Comparison of ENCODE assay signal across 33 mouse cellular contexts in genomic region chr13:98680470-98681060, GRCm38 (mm10). TPM values are rescaled to one million over a fixed set of nuclear protein-coding genes. Genes with fewer than 3 reads are reported as not detected.
DNase-seq lines count a peak whose midpoint lies in the region; ATAC-seq and TF ChIP-seq lines count a peak whose summit lies in the region.
"Had no signal": no experiment of that assay in that cellular context is flagged by ENCODE, and none has a peak within 500 bp of the region (broad histone marks: within the 10 kb centered on the region; RNA-seq: fewer than 3 reads in every experiment).

No protein-coding gene starts in this region.

- H3K4me2 ChIP-seq in kidney, embryonic 15.5 days: no peak overlapping the region
- no peak overlapping the region for H3K4me2 ChIP-seq in lung, postnatal 0 days (replicated peaks; ENCODE audit: low read depth, low read length)
- no peak overlapping the region for H3K4me2 ChIP-seq in stomach, embryonic 16.5 days (ENCODE audit: low read depth, low read length)
- H3K4me2 ChIP-seq in hindbrain, embryonic 11.5 days (replicated peaks; ENCODE audit: low read depth, low read length): no peak overlapping the region
- H3K4me2 ChIP-seq: forebrain, embryonic 15.5 days; hindbrain, embryonic 13.5 days; lung, embryonic 14.5 days; neural tube, embryonic 12.5 days had no signal

- no peaks in the 10 kb centered on the region for H3K9me3 ChIP-seq in kidney, embryonic 15.5 days (replicated peaks)
- H3K9me3 ChIP-seq in lung, postnatal 0 days (ENCODE audit: low read length): no peaks in the 10 kb centered on the region
- no peaks in the 10 kb centered on the region for H3K9me3 ChIP-seq in stomach, embryonic 16.5 days (replicated peaks; ENCODE audit: control insufficient read depth, low read length)
- no peaks in the 10 kb centered on the region for H3K9me3 ChIP-seq in hindbrain, embryonic 11.5 days (ENCODE audit: control insufficient read depth, low read length)
- H3K9me3 ChIP-seq: forebrain, embryonic 15.5 days; hindbrain, embryonic 13.5 days; neural tube, embryonic 12.5 days had no signal

- TF ChIP-seq EP300 in lung, postnatal 0 days (IDR thresholded peaks at IDR 0.05): no peak

- peaks cover 36% of the 10 kb centered on the region for H3K4me1 ChIP-seq in kidney, embryonic 15.5 days
- no peaks in the 10 kb centered on the region for H3K4me1 ChIP-seq in lung, postnatal 0 days (ENCODE audit: insufficient read depth, low read depth, low read length)
- peaks cover 7% of the 10 kb centered on the region; the same call in 1 of the 2 replicates for H3K4me1 ChIP-seq in stomach, embryonic 16.5 days (ENCODE audit: control insufficient read depth, insufficient read depth, low read length)
- H3K4me1 ChIP-seq in hindbrain, embryonic 11.5 days (replicated peaks; ENCODE audit: control insufficient read depth, insufficient read depth, low read length): no peaks in the 10 kb centered on the region
- H3K4me1 ChIP-seq: forebrain, embryonic 15.5 days; hindbrain, embryonic 13.5 days; neural tube, embryonic 12.5 days had no signal

- DNase-seq in heart, adult 11 months: peak; percentile 88
- no peak for DNase-seq in heart, postnatal 4 days
- no peak for DNase-seq in kidney, adult 11 months
- DNase-seq in lung, postnatal 0 days (ENCODE audit: low spot score): no peak
- no peak for DNase-seq in lung, postnatal 10 days
- DNase-seq in hindbrain, embryonic 11.5 days (ENCODE audit: low spot score): no peak
- DNase-seq: adrenal gland, postnatal 14 days; cerebellum, adult 11 months; cerebellum, adult 9-10 months; cerebellum, postnatal 36 days; gastrocnemius, postnatal 25 days; heart, adult 2 months; liver; lung, embryonic 14.5 days; midbrain, embryonic 14.5 days; right cerebral cortex, postnatal 4 days; thymus, postnatal 14 days had no signal

- H3K9ac ChIP-seq in kidney, embryonic 15.5 days: no peak overlapping the region
- H3K9ac ChIP-seq in lung, postnatal 0 days (replicated peaks; ENCODE audit: low read depth): no peak overlapping the region
- no peak overlapping the region for H3K9ac ChIP-seq in stomach, embryonic 16.5 days (ENCODE audit: low read length)
- no peak overlapping the region for H3K9ac ChIP-seq in hindbrain, embryonic 11.5 days (ENCODE audit: low read depth, low read length)
- H3K9ac ChIP-seq: forebrain, embryonic 15.5 days; hindbrain, embryonic 13.5 days; liver, embryonic 14.5 days; lung, embryonic 14.5 days; neural tube, embryonic 12.5 days had no signal

- no peak overlapping the region for H3K4me3 ChIP-seq in kidney, embryonic 15.5 days (replicated peaks)
- no peak overlapping the region for H3K4me3 ChIP-seq in lung, postnatal 0 days (ENCODE audit: low read depth, low read length)
- no peak overlapping the region for H3K4me3 ChIP-seq in stomach, embryonic 16.5 days (replicated peaks; ENCODE audit: low read length)
- no peak overlapping the region for H3K4me3 ChIP-seq in hindbrain, embryonic 11.5 days (ENCODE audit: low read depth, low read length)
- H3K4me3 ChIP-seq: forebrain, embryonic 15.5 days; heart, adult 2 months; hindbrain, embryonic 13.5 days; neural tube, embryonic 12.5 days had no signal

- 57% methylated on average over 5 of the region's 5 CpGs for WGBS in kidney, embryonic 15.5 days
- WGBS in lung, postnatal 0 days: 50% methylated on average over 4 of the region's 5 CpGs
- WGBS in stomach, embryonic 16.5 days: 58% methylated on average over 5 of the region's 5 CpGs
- WGBS in hindbrain, embryonic 11.5 days: 87% methylated on average over 4 of the region's 5 CpGs

- no peaks in the 10 kb centered on the region for H3K36me3 ChIP-seq in kidney, embryonic 15.5 days
- no peaks in the 10 kb centered on the region for H3K36me3 ChIP-seq in lung, postnatal 0 days (ENCODE audit: insufficient read depth, low read length)
- no peaks in the 10 kb centered on the region for H3K36me3 ChIP-seq in stomach, embryonic 16.5 days (ENCODE audit: control insufficient read depth, insufficient read depth, low read length)
- no peaks in the 10 kb centered on the region for H3K36me3 ChIP-seq in hindbrain, embryonic 11.5 days (ENCODE audit: control insufficient read depth, insufficient read depth, low read length)
- H3K36me3 ChIP-seq: forebrain, embryonic 15.5 days; hindbrain, embryonic 13.5 days; neural tube, embryonic 12.5 days had no signal

- no peak for TF ChIP-seq CTCF in lung, postnatal 0 days (IDR thresholded peaks at IDR 0.05)

- 0 out of 2 replicates have a peak, but pooled peaks have one; percentile 9 for ATAC-seq in kidney, embryonic 15.5 days (replicated peaks; ENCODE audit: low FRiP score)
- ATAC-seq in lung, postnatal 0 days: peak; percentile 47
- ATAC-seq in stomach, embryonic 16.5 days (ENCODE audit: insufficient read depth, low FRiP score): 0 out of 2 replicates have a peak, but pooled peaks have one; percentile 39
- ATAC-seq in hindbrain, embryonic 11.5 days (ENCODE audit: low FRiP score): no peak
- ATAC-seq: forebrain, embryonic 15.5 days had no signal

- H3K27ac ChIP-seq in kidney, embryonic 15.5 days: peak overlapping the region; percentile 86
- no peak overlapping the region for H3K27ac ChIP-seq in lung, postnatal 0 days (ENCODE audit: low read length)
- no peak overlapping the region; the same call in 1 of the 2 replicates for H3K27ac ChIP-seq in stomach, embryonic 16.5 days (ENCODE audit: low read length)
- no peak overlapping the region for H3K27ac ChIP-seq in hindbrain, embryonic 11.5 days (ENCODE audit: low read depth, low read length)
- H3K27ac ChIP-seq: forebrain, embryonic 15.5 days; heart, adult 2 months; hindbrain, embryonic 13.5 days; liver, embryonic 14.5 days; neural tube, embryonic 12.5 days had no signal

- no peaks in the 10 kb centered on the region for H3K27me3 ChIP-seq in kidney, embryonic 15.5 days
- no peaks in the 10 kb centered on the region for H3K27me3 ChIP-seq in lung, postnatal 0 days (replicated peaks; ENCODE audit: insufficient read depth, low read length)
- H3K27me3 ChIP-seq in stomach, embryonic 16.5 days (ENCODE audit: control insufficient read depth, insufficient read depth, low read length): no peaks in the 10 kb centered on the region
- no peaks in the 10 kb centered on the region for H3K27me3 ChIP-seq in hindbrain, embryonic 11.5 days (ENCODE audit: control insufficient read depth, insufficient read depth, low read length)
- H3K27me3 ChIP-seq: forebrain, embryonic 15.5 days; hindbrain, embryonic 13.5 days; neural tube, embryonic 12.5 days; Patski had no signal

RNA-seq across cellular contexts. Expression of gene Tmem171, which starts 14.1 kb away (rescaled TPM):
- 10 to 100 TPM in 1 of 2 experiments, 1 to 10 TPM in 1; 8.8 to 12.3 TPM for total RNA-seq in heart, postnatal 4 days (2021)
- 6.5 and 8.0 TPM in 2 replicates for polyA plus RNA-seq in kidney, embryonic 15.5 days (2015; fragmentation: Nextera tagmentation; extraction: Ambion mirVana)
- polyA plus RNA-seq in lung, postnatal 0 days (2015; fragmentation: Nextera tagmentation; extraction: Ambion mirVana): 20.1 and 22.1 TPM in 2 replicates
- polyA plus RNA-seq in stomach, embryonic 16.5 days (2015; fragmentation: Nextera tagmentation; extraction: Ambion mirVana): 6.7 and 8.7 TPM in 2 replicates
- not detected in 2 replicates for polyA plus RNA-seq in hindbrain, embryonic 11.5 days (2014; fragmentation: Nextera tagmentation; extraction: Ambion mirVana)
- total RNA-seq: layer of hippocampus, postnatal 10 days; MEL had no signal
- polyA plus RNA-seq: embryonic facial prominence, embryonic 11.5 days; forebrain, embryonic 15.5 days; hindbrain, embryonic 13.5 days; limb, embryonic 11.5 days; midbrain, embryonic 14.5 days; neural tube, embryonic 12.5 days had no signal

RNA-seq across cellular contexts. Expression of gene Tmem174, which starts 43.4 kb away (rescaled TPM):
- not detected for total RNA-seq in heart, postnatal 4 days (2021)
- polyA plus RNA-seq in kidney, embryonic 15.5 days (2015; fragmentation: Nextera tagmentation; extraction: Ambion mirVana): 21.1 and 22.4 TPM in 2 replicates
- 0.05 TPM in 1 of 2 replicates, not detected in the other for polyA plus RNA-seq in lung, postnatal 0 days (2015; fragmentation: Nextera tagmentation; extraction: Ambion mirVana)
- not detected in 2 replicates for polyA plus RNA-seq in stomach, embryonic 16.5 days (2015; fragmentation: Nextera tagmentation; extraction: Ambion mirVana)
- polyA plus RNA-seq in hindbrain, embryonic 11.5 days (2014; fragmentation: Nextera tagmentation; extraction: Ambion mirVana): not detected in 2 replicates
- total RNA-seq: adrenal gland, postnatal 14 days; gastrocnemius, adult 18-20 months; gastrocnemius, postnatal 25 days; heart, adult 2 months; heart, postnatal 25 days; layer of hippocampus, postnatal 10 days; left cerebral cortex, postnatal 14 days; MEL had no signal
- polyA plus RNA-seq: embryonic facial prominence, embryonic 11.5 days; forebrain, embryonic 15.5 days; heart, adult 2 months; heart, embryonic 14.5 days; hindbrain, embryonic 13.5 days; limb, embryonic 11.5 days; liver, embryonic 14.5 days; midbrain, embryonic 14.5 days; neural tube, embryonic 12.5 days; Patski; urinary bladder, adult 2 months had no signal

Comparison
In these comparisons a context has a peak if more than half of its experiments do, and no peak if none do; other contexts are left out.
1. RNA of gene Tmem174, which starts 43.4 kb away (polyA plus RNA-seq): 21.1 to 22.4 TPM in kidney, embryonic 15.5 days; 0.05 TPM in lung, postnatal 0 days, not detected in stomach, embryonic 16.5 days and not detected in hindbrain, embryonic 11.5 days; every median in the first group is over 10 times any median in the second.